Mouse (Mus musculus) gonadal fat pad, adult 2 months (tissue): ENCODE results near the gene Gpr55. TPM values are rescaled to one million over a fixed set of nuclear protein-coding genes. Genes with fewer than 3 reads are reported as not detected.
"Not testable (repeated sequence)": the region's sequence is repeated elsewhere in the genome, so short reads cannot be mapped to it uniquely, and the experiment has no call there.

Source experiments
- DNase-seq: peaks from one replicate; pipeline ENCODE4 v3.0.0-alpha.2; 2012; ENCODE audit warnings: low read depth
- polyA plus RNA-seq: library from polyadenylated mRNA; depleted of rRNA; stranded (reverse); fragments of >200 nt; gene quantifications from 2 replicates; pipeline ENCODE4 v1.2.3, GENCODE M21; 2012; rRNA removed

Gene Gpr55
- 0.03 and 0.07 TPM in 2 replicates for polyA plus RNA-seq

DNA sequence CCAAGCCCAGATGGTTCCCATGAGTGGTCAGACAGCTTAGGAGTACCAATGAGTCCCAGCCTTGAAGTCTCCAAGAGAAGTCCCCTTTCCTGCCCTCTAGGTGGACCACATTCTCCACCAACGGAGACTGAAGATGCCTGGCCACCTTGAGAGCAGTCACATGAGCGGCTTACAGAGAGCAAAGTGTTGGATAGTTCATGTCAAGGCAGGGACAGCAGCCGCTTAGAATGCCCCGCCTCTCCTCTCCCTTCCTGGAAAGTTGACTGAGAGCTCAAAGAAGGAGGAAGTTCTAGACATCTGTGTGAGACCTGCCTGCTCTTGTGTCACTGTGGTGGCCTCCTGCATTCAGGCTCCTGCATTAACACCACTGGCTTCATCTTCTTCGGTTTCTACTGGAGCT is at the start of gene Gpr55:
TSS of gene Gpr55 (minus strand) at position 135 of the 400 bp plus-strand sequence.
- DNase-seq: no peak

DNA sequence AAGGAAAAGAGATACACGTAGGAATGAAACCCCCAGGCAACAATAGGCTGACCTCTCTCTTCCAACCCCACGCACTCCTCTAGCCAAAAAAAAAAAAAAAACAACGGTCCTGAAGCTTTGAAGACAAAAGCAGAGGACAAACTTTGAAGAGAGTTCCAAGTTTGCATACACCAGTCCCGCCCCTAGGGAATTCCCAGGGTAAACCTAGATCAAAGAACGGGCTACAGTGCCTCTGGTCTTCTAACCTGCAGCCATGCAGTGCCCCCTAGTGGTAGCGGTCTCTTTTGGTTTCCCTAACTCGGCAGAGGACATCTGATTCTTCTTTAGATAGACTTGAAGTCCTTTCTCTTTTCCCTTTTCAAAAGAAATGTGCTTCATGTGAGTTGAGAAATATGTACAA is 47.0 kb upstream of the Gpr55 start:
- DNase-seq: no peak

DNA sequence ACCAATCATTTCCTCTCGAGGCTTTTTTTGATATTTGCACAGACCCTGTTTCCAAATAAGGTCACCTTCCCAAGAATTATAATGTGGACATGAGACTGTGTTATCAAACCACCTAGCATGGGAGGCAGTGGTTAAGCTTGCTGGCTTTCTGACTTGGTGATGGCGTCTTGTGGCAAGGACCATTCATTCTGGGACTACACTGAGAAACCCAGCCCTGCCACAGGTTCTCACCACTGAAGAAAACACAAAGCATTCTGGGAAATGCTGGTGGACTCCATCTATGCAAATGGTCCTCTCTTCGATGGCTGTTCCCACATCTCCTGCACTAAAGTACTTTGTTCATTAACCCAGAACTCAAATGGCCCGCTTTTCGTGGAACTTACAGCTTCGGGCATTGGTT is 45.2 kb upstream of the Gpr55 start:
- no peak for DNase-seq

DNA sequence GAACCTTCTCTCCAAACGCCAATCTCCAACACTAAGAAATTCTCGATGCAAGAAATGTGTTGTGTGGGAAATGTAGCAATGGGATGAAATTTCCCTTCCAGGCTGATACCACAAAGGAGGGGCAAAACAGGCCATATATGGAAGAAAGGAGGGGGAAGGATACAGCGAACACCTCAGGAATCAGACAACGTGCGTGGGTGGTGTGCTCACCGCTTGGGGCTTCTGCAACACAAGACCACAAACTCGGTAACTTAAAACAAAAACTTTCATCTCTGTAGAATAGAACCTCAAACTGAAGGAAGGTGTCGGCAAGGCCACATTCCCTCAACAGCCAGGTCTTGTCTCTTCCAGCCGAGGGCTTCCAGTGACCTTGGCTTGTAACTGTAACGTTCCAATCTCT is 44.7 kb upstream of the Gpr55 start:
- no peak for DNase-seq

DNA sequence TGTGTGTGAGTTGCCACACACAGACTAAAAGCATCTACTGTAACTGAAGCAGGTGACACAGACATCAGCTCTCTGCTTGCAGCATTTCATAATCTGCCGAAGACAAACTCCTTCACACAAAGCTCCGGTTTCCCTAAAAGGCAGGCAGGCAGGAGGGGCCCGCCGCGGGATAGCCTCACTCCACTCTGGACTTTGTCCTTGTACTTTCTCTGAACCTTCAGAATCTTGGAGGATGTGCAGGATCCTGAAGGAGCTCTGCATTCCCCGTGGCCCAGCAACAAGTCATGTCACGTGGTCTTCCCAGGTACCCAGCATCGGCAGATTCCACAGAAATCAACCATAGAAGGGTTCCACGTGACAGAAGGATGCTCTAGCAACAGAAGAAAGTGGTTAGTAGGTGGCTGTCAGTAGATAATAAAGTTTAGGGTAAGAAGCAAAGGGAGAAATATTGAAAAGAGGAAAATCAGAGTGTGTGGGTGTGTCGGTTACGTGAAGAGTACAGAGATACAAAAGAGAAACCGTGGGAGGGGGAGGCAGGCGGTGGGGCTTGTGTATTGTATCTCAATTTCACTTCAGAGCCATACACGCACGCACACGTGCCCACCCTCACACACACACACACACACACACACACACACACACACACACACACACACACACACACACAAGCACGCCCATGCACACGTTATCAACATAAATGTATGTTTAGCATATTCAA is 39.2 kb upstream of the Gpr55 start:
- DNase-seq: no peak

DNA sequence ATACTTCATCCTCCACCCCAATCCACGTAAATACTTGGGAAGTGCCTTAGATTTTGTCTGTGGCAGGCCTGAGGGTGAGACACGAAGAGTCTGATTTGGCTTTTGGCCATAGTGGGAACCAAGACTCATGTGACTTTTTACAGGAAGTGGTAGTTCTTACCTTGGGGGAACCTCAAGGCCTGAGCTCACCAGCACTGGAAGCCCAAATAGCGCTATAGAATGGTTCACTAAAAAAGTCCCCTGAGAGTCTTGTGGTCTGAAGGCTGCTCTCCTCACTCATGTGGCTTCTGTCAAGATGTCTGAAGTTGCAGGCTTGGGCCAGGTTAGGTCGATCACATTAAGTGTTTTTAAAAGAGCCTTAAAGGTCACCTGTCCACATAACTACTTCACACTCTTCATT is 37.2 kb upstream of the Gpr55 start:
- no peak for DNase-seq

DNA sequence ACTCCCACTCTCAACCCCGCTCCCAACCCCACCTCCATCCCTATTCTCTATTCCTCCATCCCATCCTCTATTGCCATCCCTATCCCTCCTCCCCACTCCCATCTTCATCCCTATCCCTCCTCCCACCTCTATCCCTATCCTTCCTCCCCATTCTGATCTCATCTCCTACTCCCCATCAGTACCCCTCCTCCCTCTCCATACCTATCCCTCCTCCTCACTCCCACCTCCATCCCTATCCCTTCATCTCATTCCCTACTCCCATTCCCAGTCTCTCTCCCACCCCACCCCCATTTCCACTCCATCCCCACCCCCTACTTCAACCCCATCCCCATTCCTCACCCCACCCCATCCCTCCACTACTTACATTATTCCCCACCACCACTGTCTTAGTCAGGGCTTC is 36.4 kb upstream of the Gpr55 start:
- DNase-seq: no peak

DNA sequence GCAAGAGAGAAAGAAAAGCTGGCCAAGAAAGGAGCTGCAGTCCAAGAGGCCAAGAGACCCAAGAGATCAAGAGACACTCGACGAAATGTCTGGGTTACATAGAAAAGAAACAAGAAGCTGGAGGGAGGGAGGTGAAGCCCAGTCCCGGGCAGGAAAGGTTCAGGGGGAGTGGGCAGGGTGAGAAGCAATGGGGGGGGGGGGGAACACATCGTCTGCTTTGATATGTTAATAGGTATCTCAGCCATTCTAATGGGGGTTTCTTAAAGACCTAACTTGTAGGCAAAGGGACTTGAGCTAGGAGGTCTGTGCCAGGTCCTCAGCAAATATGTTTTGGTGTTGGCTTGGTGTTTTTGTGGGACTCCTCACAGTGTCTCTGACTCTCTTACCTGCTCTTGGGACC is 32.7 kb upstream of the Gpr55 start:
- no peak for DNase-seq

DNA sequence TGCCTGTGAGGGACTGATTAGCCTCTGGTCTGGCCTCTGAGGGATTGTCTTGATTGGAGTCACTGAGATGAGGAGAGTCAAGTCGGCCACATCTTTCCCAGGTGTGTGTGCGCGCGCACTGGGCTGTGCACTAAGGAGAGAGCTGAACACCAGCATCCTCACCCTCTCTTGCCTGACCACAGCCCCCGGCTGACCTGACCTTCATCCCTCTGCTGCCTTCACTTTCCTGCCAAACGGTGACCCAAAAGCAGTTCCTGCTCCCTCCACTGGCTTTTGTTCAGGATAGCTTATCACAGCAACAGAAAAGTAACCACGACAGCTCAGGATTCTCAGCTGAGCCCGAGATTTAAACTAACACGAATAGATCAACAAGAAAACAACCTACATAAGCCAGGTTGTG is 31.4 kb upstream of the Gpr55 start:
- DNase-seq: no peak

DNA sequence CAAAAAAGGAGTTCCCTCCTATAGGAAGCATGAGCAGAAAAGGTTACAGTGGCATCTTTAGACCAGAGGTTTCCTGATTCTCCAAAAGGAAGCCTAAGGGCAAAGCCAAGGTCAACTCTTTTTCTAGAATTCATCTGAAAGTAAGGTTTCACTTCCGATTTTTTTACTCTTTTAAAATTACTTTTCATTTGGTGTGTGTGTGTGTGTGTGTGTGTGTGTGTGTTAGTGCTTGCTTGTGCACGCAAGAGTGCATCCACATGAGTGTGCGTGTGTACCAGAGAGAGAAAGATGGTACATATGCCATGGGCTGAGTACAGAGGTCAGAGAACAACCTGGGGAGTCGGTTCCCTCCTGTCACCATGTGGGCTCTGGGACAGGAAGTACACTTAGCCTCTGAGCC is 28.1 kb upstream of the Gpr55 start:
- DNase-seq: not testable (repeated sequence)

DNA sequence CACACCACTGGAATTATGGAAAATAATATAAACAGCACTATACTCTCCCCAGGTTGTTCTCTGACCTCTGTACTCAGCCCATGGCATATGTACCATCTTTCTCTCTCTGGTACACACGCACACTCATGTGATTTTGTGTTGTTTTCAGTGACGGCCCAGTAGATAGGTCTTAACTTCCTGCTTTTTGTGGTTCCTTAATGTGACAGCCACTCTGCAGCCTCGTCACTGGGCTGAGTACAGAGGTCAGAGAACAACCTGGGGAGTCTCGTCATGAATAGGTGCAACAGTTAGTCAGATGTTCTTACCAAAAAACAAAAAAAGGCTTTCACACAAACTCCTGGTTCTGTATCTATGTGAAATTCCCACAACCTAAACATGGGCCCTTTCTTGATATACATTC is 27.5 kb upstream of the Gpr55 start:
- DNase-seq: no peak

DNA sequence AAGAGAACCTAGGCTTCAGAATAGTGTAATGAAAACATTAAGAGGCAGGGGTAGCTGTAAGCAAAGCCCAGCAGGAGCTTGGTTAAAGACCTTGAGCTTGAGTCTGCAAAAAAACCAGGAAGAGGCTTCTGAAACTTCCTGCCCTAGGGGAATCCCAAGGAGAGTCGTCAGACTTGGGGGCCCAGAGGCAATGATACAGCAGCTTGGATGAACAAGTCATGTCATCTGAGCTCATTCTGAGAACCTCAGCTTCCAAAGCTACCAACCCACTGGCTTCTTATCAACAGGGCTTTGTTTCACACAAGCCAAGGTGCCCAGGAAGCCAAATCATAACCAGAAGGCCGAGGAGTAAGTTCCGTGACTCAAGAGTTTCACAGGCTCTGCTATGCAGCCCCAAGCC is 25.0 kb upstream of the Gpr55 start:
- no peak for DNase-seq

DNA sequence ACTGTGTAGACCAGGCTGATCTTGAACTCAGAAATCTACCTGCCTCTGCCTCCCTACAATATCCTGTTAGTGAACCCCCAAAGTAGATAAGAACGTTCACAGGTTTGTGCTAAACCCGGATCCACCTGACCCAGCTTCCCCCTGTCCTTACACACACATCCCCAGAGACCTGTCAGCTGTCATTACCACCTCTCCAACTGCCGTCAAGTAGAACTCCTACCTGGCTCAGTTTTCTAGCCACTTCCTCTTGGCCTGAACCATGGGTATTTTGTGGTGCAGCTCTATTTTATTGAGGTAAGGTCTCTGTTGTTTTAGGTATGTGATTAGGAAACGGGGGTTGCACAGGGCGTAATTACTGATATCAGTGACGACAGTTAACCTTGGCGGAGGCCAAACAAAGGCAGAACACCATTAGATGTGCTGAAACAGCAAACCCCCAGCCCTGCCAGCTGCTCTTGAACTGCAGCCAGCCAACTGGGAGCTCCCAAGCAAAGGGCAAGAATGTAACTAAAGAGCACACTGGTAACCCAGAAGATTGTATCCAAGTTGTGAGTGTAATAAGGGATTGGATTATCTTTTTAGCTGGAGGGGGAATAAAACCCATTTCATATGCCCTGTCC is 21.0 kb upstream of the Gpr55 start:
- no peak for DNase-seq

DNA sequence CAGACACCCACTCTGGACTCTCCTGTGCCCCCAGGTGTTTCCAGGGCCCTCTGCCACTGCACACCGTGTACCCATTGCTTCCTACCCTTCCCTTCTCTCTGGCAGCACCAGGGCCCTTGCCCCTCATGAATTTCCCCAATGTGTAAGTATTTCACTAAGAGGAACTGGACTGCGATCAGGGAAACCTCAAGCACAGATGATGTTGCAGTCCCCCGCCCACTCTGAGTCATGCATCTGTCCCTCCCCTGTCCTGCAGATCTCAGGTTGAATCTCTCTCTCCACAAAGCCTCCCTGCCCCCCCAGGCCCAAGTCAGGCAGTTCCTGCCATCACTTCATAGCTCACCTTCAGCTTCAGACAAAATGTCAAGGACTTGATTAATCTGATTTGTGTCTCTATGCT is 16.9 kb upstream of the Gpr55 start:
- DNase-seq: no peak

DNA sequence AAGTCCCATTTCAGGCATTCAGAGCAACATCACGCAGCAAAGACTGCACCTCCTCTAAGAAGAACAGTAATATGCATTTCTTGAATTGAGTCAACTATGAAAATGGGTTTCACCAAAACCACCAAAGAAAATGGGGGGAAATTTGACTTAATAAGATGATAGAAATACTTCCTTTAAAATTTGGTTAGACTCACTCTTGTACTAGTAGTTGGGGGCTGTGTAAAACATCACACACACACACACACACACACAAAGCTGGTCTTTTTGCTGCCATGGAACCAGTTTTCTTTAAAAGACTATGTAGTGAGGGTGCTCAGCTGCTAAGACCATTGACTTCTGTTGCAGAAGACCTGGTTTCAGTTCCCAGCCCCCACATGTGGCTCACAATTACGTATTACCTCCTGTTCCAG is 12.7 kb upstream of the Gpr55 start:
- no peak for DNase-seq

DNA sequence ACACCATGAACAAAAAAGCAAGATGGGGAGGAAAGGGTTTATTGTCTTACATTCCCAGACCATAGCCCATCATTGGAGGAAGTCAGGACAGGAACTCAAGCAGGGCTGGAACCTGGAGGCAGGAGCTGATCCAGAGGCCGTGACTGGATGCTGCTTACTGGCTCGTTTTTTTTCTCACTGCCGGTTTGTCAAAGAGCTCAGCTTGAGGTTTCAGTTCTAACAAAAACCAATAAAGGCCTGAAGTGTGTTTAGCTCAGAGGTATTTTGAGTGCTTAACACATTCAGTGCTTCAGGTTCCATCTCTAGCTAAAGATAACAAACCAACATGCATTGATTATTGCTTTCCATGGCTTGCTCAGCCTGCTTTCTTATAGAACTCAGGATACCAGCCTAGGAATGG is 11.5 kb upstream of the Gpr55 start:
- DNase-seq: no peak

DNA sequence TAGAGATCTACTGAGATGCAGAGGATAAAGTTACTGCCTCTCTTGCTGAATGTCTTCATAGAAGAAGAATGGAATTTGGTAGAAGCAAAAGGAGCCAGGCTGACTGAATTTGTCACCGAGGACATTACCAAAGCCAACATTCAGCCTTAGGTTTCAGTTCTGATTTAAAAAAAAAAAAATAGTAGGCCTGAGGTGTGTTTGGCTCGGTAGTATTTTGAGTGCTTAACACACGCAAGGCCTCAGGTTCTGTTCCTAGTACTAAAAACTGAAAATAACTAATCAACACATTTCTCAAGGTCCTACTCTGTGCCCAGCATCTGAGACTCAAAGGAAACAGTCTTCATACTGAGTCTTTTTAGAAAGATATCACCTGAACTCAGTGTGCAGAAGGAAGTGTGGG is 10.3 kb upstream of the Gpr55 start:
- no peak for DNase-seq

DNA sequence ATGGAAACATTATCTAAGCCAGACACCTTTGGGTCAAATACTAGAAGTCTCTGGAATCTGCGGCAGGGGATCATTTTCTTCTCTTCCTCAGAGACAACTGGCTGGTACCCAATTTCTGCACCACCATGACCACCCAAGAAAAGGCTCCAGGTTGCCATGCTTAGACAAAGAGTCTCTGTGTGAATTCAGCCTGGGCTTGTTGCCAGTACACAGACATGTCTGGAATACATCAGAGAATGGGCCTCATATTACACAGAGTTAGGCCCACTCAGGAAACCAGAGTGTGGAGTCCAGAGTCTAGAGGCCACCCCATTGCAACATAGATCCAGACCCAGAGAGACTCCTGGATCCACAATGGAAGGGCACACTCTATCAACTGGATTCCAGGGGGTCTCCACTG is 8.7 kb upstream of the Gpr55 start:
- no peak for DNase-seq

DNA sequence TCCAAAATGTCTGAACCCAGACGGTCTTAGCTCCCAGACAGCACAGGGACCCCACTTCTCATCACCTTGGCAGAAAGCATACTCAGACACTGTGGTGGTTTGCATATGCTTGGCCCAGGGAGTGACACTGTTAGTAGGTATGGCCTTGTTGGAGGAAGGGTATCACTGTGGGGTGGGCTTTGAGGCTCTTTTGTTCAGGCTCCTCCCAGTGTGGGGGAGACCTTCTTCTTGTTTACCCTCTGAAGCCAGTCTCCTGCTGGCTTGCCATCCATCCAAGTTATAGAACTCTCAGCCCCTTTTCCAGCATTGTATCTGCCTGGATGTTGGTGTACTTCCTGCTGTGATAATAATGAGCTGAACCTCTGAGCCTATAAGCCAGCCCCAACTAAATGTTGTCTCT is 8.3 kb upstream of the Gpr55 start:
- DNase-seq: no peak

DNA sequence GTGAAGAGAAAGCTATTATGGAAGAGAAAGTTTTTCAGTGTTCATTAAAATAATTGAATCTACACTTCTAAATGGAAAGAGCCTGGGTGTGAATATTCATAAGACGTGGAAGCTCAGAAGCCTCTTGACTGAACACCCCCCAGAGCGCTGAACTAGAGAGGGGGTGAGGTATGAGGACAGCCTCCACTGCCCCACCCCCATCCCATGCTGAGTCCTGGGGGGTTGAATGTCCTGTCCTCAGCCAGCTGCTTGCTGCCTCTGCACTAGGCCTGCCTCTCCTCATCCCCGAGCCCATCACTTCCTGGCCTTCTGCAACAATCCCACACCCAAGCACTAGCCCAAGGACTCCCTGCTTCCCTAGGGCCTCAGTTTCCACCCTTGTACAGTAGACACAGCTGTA is 5.0 kb upstream of the Gpr55 start:
- DNase-seq: no peak

DNA sequence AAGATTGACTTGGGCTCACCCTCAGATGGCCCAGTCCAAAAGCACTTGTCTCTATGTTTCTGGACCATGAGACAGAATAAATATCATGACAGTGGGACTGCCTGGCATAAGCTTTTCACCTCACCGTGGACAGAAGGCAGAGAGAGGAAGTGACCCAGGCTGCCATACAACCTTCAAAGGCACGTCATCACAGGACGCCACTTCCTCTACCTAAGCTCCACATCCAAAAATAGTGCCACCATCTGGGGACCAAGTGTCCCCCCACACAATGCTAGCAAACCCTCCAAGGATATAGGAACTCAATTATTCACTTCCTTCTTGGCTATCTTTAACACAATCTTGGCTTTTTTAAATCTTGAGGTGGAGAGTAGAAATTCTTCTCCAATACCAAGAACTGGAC is 1.3 kb upstream of the Gpr55 start:
- DNase-seq: no peak

DNA sequence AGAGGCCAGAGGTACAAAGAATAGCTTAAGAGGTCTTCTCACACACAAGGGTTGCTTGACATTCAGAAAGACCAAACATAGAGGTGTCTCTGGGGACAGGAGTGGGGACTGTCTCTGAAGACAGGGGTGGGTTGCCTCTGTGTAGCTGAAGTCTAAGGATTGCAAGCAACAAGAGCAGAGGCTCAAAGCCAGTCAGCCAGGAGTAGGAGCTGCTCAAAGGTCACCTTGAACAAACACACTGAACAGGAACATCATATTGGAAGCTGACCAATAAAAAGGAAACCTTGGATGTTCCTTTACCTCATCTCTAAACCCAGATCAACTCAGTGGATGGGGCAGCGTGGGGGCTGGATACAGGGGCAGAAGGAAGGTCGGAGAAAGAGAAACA is 924 bp downstream of the Gpr55 start:
- no peak for DNase-seq

DNA sequence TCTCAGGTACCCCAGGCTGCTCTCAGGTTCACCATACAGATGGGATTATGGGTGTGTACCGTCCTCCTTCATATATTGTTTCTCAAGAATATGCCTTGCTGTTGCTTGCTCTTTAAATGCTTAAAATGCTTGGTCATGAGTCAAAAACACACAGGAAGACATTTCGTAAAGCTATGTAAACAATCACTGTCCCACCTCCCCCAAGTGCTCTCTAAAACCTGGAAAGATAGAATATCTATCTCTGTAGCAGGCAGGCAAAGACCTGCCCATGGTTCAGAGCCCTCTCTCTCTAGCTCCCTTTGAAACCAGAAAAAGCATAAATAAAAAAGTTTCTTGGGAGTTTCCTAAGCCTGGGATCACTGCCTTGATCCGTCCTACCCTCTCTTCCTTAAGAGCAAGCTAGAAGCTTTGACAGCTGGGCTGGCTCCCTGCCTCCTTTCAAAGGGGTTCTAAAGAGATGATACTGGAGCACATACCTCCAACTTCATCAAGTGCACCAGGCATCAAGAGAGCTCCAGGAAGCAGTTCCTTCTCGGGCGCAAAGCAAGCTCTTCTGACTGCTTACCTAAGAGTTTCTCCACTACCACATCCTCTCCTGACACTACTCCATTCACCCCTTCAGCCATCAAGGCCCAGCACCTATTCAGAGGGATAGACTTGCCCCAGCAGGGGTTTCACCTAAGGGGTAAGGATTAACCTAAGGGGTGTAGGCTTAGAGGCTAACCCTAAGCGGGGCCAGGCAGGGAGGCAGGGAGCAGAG is 1.5 kb downstream of the Gpr55 start:
- DNase-seq: no peak
